Mouse (Mus musculus): Measurements from ENCODE around the gene E130309D02Rik. TPM values are rescaled to one million over a fixed set of nuclear protein-coding genes. Genes with fewer than 3 reads are reported as not detected.

E130309D02Rik gene
- polyA plus RNA-seq, 2 experiments = 12.7 to 13.7 TPM

DNA sequence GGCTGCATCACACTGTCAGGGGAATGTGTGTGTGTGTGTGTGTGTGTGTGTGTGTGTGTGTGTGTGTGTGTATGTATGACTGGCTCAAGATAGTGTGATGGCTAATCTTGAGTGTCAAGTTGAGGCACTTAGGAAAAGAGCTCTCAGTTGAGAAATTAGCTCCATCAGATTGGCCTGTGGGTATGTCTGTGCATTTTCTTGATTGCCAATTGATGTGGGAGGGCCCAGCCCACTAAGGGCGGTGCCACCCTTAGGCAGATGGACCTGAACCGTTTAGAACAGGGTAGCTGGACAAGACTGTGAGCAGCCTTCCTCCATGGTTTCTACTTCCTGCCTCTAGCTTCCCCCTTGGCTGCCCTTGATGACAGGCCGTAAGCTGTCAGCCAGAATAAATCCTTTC is 43.1 kb downstream of the E130309D02Rik start:
- no peaks in the 10 kb centered on the region for H3K36me3 ChIP-seq (replicated peaks; ENCODE audit: control insufficient read depth, insufficient read depth, low read depth)
- TF ChIP-seq CTCF (IDR thresholded peaks at IDR 0.05; ENCODE audit: low read depth) (no peak), EP300 (IDR thresholded peaks at IDR 0.05; ENCODE audit: low read depth) (no peak)
- no peak overlapping the region for H3K4me2 ChIP-seq (ENCODE audit: low read depth)
- no peak overlapping the region for H3K9ac ChIP-seq (replicated peaks)
- 0 out of 4 replicates have a peak, but pooled peaks cover 0 to 3% of the 10 kb centered on the region in 2 experiments for H3K4me1 ChIP-seq (replicated peaks; ENCODE audit: control insufficient read depth in 2 of 2, insufficient read depth in 2 of 2, low read length in 1 of 2)
- no peak for ATAC-seq (ENCODE audit: insufficient read depth)
- WGBS (ENCODE audit: insufficient replicate concordance) = 36% methylated on average over 3 of the region's 3 CpGs
- H3K27me3 ChIP-seq (ENCODE audit: control insufficient read depth, insufficient read depth, low read length) = no peaks in the 10 kb centered on the region; the same call in 1 of the 2 replicates
- H3K9me3 ChIP-seq (ENCODE audit: control insufficient read depth, low read length) = no peaks in the 10 kb centered on the region
- no peak overlapping the region for H3K27ac ChIP-seq
- no peak for DNase-seq (ENCODE audit: low read depth in 3 of 3, low spot score in 3 of 3)
- H3K4me3 ChIP-seq (ENCODE audit: insufficient read depth in 1 of 2, low read depth in 2 of 2, low read length in 2 of 2) = no peak overlapping the region

DNA sequence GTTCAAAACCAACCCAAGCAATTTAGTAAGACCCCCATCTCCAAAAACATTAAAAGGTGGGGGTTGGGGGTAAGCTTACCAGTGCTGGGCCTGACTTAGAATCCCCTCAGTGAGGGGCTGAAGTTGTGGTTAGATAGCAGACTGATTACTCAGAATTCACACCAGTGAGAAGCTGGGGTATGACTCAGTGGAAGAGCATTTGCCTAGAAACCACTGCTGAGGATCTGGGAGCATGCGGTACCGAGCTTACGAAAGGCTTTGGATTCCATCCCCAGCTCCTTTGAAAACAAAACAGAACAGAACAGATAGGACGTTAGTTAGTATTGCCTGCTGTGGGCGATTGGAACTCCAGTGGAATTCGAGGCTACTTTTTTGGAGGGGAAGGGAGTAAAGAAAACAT is 43.5 kb downstream of the E130309D02Rik start:
- DNase-seq (ENCODE audit: low read depth in 3 of 3, low spot score in 3 of 3) = no peak
- no peaks in the 10 kb centered on the region for H3K36me3 ChIP-seq (replicated peaks; ENCODE audit: control insufficient read depth, insufficient read depth, low read depth)
- 64% methylated on average over 6 of the region's 6 CpGs for WGBS (ENCODE audit: insufficient replicate concordance)
- TF ChIP-seq CTCF (IDR thresholded peaks at IDR 0.05; ENCODE audit: low read depth) = no peak
- no peak for TF ChIP-seq EP300 (IDR thresholded peaks at IDR 0.05; ENCODE audit: low read depth)
- H3K27ac ChIP-seq = no peak overlapping the region
- 0 out of 4 replicates have a peak, but pooled peaks cover 0 to 3% of the 10 kb centered on the region in 2 experiments for H3K4me1 ChIP-seq (replicated peaks; ENCODE audit: control insufficient read depth in 2 of 2, insufficient read depth in 2 of 2, low read length in 1 of 2)
- H3K27me3 ChIP-seq (ENCODE audit: control insufficient read depth, insufficient read depth, low read length) = no peaks in the 10 kb centered on the region; the same call in 1 of the 2 replicates
- ATAC-seq (ENCODE audit: insufficient read depth) = no peak
- no peak overlapping the region for H3K4me2 ChIP-seq (ENCODE audit: low read depth)
- H3K9ac ChIP-seq (replicated peaks) = no peak overlapping the region
- no peaks in the 10 kb centered on the region for H3K9me3 ChIP-seq (ENCODE audit: control insufficient read depth, low read length)
- no peak overlapping the region for H3K4me3 ChIP-seq (ENCODE audit: insufficient read depth in 1 of 2, low read depth in 2 of 2, low read length in 2 of 2)

DNA sequence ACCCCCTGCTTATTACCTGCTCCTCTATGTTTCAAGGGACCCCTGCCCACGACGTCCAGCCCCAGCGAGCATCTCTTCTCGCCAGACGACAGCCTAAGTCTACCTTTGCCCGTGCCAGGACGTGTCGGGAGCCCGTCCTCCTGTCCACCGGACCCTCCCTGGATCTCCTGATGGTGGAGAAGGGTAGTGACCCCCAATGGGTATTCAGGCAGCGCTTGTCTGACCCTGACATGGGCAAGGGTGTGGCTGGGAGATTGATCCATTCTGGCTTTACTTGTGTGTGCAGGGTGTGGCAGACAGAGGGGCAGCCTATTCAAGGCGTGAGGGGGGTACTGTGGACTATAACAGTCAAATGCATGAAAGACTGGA is 45.0 kb downstream of the E130309D02Rik start:
- no peak for DNase-seq (ENCODE audit: low read depth in 3 of 3, low spot score in 3 of 3)
- no peaks in the 10 kb centered on the region; the same call in 1 of the 2 replicates for H3K27me3 ChIP-seq (ENCODE audit: control insufficient read depth, insufficient read depth, low read length)

DNA sequence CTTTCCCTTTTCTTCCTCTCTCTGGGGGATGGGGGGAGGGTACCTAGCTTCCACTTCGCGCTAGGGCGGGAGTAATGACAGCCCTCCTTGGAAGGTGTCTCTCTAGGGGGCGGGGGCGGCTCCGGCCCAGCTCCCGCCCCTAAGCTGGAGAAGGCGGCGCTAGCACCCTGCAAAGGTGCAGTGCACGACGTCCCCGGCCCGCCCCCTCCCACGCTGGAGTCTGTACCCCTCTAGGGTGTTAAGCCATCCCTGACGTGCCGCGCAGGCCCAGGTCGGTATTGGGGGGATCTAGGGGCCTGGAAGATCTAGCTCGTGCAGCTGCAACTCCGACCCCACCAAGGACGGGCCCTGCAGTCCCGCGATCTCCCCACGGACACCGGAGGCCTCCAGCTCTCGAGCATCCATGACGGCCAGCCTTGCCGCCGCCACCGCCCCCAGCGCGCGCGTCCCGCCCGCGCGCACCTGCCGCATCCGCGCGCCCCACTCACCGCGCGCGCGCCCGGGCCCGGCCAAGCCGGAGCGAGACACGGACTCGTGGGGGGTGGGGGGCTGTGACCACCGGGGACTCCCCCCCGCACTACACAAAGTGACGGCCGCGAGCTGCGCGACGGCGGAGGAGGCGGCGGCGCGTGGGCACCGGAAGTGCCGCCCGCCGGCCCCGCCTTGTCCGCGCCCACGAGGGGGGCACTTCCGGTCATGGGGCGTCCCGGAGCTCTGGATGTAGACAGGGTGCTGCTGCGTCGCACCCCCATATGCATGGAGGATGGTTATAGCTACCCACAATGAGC is 45.6 kb downstream of the E130309D02Rik start, which contains the start of gene Zfp316:
Zfp316 (minus strand) TSS at position 660 of the 788 bp plus-strand sequence.
- no peak within 1 kb of the TSS for H3K27ac ChIP-seq
- H3K4me3 ChIP-seq (ENCODE audit: insufficient read depth in 1 of 2, low read depth in 2 of 2, low read length in 2 of 2) = peak within 1 kb of the TSS; percentile 57 to 67
- no peaks in the 10 kb centered on the region for H3K9me3 ChIP-seq (ENCODE audit: control insufficient read depth, low read length)
- no peaks in the 10 kb centered on the region for H3K36me3 ChIP-seq (replicated peaks; ENCODE audit: control insufficient read depth, insufficient read depth, low read depth)
- peak; percentile 47; the same call in 1 of the 2 replicates for ATAC-seq (ENCODE audit: insufficient read depth)
- under 1% methylated on average over 78 of the region's 79 CpGs for WGBS (ENCODE audit: insufficient replicate concordance)
- DNase-seq (ENCODE audit: low read depth in 3 of 3, low spot score in 3 of 3) = no peak
- H3K9ac ChIP-seq (replicated peaks) = peak within 1 kb of the TSS; percentile 42
- TF ChIP-seq EP300 (IDR thresholded peaks at IDR 0.05; ENCODE audit: low read depth) (no peak), CTCF (IDR thresholded peaks at IDR 0.05; ENCODE audit: low read depth) (no peak)
- H3K4me1 ChIP-seq (replicated peaks; ENCODE audit: control insufficient read depth in 2 of 2, insufficient read depth in 2 of 2, low read length in 1 of 2) = 0 out of 4 replicates have a peak, but pooled peaks cover 0 to 3% of the 10 kb centered on the region in 2 experiments
- peak within 1 kb of the TSS; percentile 59 for H3K4me2 ChIP-seq (ENCODE audit: low read depth)
- H3K27me3 ChIP-seq (ENCODE audit: control insufficient read depth, insufficient read depth, low read length) = no peaks in the 10 kb centered on the region; the same call in 1 of the 2 replicates

More for the DNA sequence above, 45.0 kb downstream of the E130309D02Rik start:
- Histone ChIP-seq H3K4me1 (replicated peaks; ENCODE audit: control insufficient read depth in 2 of 2, insufficient read depth in 2 of 2, low read length in 1 of 2) (0 out of 4 replicates have a peak, but pooled peaks cover 0 to 3% of the 10 kb centered on the region in 2 experiments), H3K9ac (replicated peaks) (peak overlapping the region; percentile 42; the same call in 1 of the 2 replicates), H3K9me3 (ENCODE audit: control insufficient read depth, low read length) (no peaks in the 10 kb centered on the region), H3K36me3 (replicated peaks; ENCODE audit: control insufficient read depth, insufficient read depth, low read depth) (no peaks in the 10 kb centered on the region), H3K4me3 (ENCODE audit: insufficient read depth in 1 of 2, low read depth in 2 of 2, low read length in 2 of 2) (peak overlapping the region; percentile 57 to 67), H3K4me2 (ENCODE audit: low read depth) (peak overlapping the region; percentile 59), H3K27ac (no peak overlapping the region)
- ATAC-seq (ENCODE audit: insufficient read depth) = 0 out of 2 replicates have a peak, but pooled peaks have one; percentile 13
- WGBS (ENCODE audit: insufficient replicate concordance) = 5% methylated on average over 12 of the region's 12 CpGs
- TF ChIP-seq CTCF (IDR thresholded peaks at IDR 0.05; ENCODE audit: low read depth) (no peak), EP300 (IDR thresholded peaks at IDR 0.05; ENCODE audit: low read depth) (no peak)

DNA sequence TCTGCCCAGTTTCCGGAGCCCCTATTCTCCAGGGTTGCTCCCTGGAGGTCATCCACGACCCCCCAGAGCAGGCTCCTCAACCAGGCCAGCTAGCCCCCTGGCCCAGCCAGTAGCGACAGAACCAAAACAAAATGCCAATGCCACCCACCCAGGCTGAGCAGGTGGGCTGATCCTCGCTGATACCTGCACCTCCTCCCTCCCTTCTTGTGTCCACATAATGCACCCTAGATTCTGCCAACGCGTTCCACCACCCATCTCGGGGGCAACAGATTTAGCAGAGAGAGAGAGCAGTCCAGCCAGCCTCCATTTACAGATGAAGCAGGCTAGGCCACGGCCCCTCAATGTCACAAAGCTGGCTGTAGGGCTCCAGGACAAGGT is 46.2 kb downstream of the E130309D02Rik start:
- ATAC-seq (ENCODE audit: insufficient read depth) (no peak), DNase-seq (ENCODE audit: low read depth in 3 of 3, low spot score in 3 of 3) (no peak)
- H3K36me3 ChIP-seq (replicated peaks; ENCODE audit: control insufficient read depth, insufficient read depth, low read depth) = no peaks in the 10 kb centered on the region
- no peaks in the 10 kb centered on the region for H3K9me3 ChIP-seq (ENCODE audit: control insufficient read depth, low read length)
- H3K4me2 ChIP-seq (ENCODE audit: low read depth) = peak overlapping the region; percentile 59
- H3K27ac ChIP-seq = no peak overlapping the region
- TF ChIP-seq CTCF (IDR thresholded peaks at IDR 0.05; ENCODE audit: low read depth) = no peak
- no peak for TF ChIP-seq EP300 (IDR thresholded peaks at IDR 0.05; ENCODE audit: low read depth)
- no peak overlapping the region for H3K9ac ChIP-seq (replicated peaks)
- H3K4me3 ChIP-seq (ENCODE audit: insufficient read depth in 1 of 2, low read depth in 2 of 2, low read length in 2 of 2) = peak overlapping the region; percentile 57 to 67; a peak in 3 of 4 replicates
- 31% methylated on average over 8 of the region's 8 CpGs for WGBS (ENCODE audit: insufficient replicate concordance)
- 0 out of 4 replicates have a peak, but pooled peaks cover 0 to 3% of the 10 kb centered on the region in 2 experiments for H3K4me1 ChIP-seq (replicated peaks; ENCODE audit: control insufficient read depth in 2 of 2, insufficient read depth in 2 of 2, low read length in 1 of 2)
- no peaks in the 10 kb centered on the region; the same call in 1 of the 2 replicates for H3K27me3 ChIP-seq (ENCODE audit: control insufficient read depth, insufficient read depth, low read length)

All from liver, embryonic 14.5 days (tissue).